11 mouse cellular contexts compared by ENCODE assay signal in genomic region chr11:94189579-94189978, GRCm38 (mm10). TPM values are rescaled to one million over a fixed set of nuclear protein-coding genes. Genes with fewer than 3 reads are reported as not detected.
DNase-seq lines count a peak whose midpoint lies in the region; ATAC-seq and TF ChIP-seq lines count a peak whose summit lies in the region.
"Had no signal": no experiment of that assay in that cellular context is flagged by ENCODE, and none has a peak within 500 bp of the region (broad histone marks: within the 10 kb centered on the region; RNA-seq: fewer than 3 reads in every experiment).

No protein-coding gene starts in this region.

- no peaks in the 10 kb centered on the region for H3K27me3 ChIP-seq in intestine, embryonic 14.5 days (replicated peaks; ENCODE audit: control insufficient read depth, insufficient read depth, low read length)
- no peaks in the 10 kb centered on the region for H3K27me3 ChIP-seq in intestine, postnatal 0 days (replicated peaks; ENCODE audit: control insufficient read depth, insufficient read depth, low read length)
- H3K27me3 ChIP-seq in Patski: no peaks in the 10 kb centered on the region
- H3K27me3 ChIP-seq in hindbrain, postnatal 0 days (ENCODE audit: insufficient read depth, low read length): no peaks in the 10 kb centered on the region
- no peaks in the 10 kb centered on the region for H3K27me3 ChIP-seq in small intestine, adult 2 months (ENCODE audit: control insufficient read depth, insufficient read depth, low read length)
- H3K27me3 ChIP-seq: embryonic facial prominence, embryonic 13.5 days had no signal

- WGBS in intestine, embryonic 14.5 days: 47% methylated on average over 10 of the region's 10 CpGs
- 36% methylated on average over 10 of the region's 10 CpGs for WGBS in intestine, postnatal 0 days
- 48% methylated on average over 10 of the region's 10 CpGs for WGBS in hindbrain, postnatal 0 days
- WGBS in small intestine, adult 2 months: 50% methylated on average over 10 of the region's 10 CpGs

- no peak overlapping the region for H3K4me2 ChIP-seq in intestine, embryonic 14.5 days (ENCODE audit: low read length)
- H3K4me2 ChIP-seq in intestine, postnatal 0 days (replicated peaks; ENCODE audit: low read depth): no peak overlapping the region
- H3K4me2 ChIP-seq in hindbrain, postnatal 0 days (ENCODE audit: low read depth, low read length): no peak overlapping the region
- H3K4me2 ChIP-seq: embryonic facial prominence, embryonic 13.5 days had no signal

- ATAC-seq in intestine, embryonic 14.5 days (replicated peaks; ENCODE audit: low FRiP score, low TSS enrichment, low read depth): peak; percentile 47; the same call in 1 of the 2 replicates
- ATAC-seq in intestine, postnatal 0 days: no peak
- ATAC-seq in Patski: peak; percentile 90
- ATAC-seq in hindbrain, postnatal 0 days: no peak

- DNase-seq in intestine, embryonic 14.5 days (ENCODE audit: low spot score): no peak
- peak; percentile 55 for DNase-seq in Patski (ENCODE audit: low read depth, low spot score)
- no peak for DNase-seq in hindbrain, postnatal 0 days (ENCODE audit: low spot score)
- no peak for DNase-seq in right cerebral cortex, adult 2 months (ENCODE audit: low spot score in 2 of 2)
- DNase-seq in layer of hippocampus, postnatal 36 days: no peak
- DNase-seq: cerebellum, adult 11 months; lung, adult 2 months; thymus, postnatal 25 days had no signal

- CTCF ChIA-PET in Patski (lab: Charles Lee): interaction anchor here (0.7 to 0.9 kb wide), 2 partner anchors 56 to 359 kb away, joined by 3 read pairs; partner anchors contain the start of gene Rsad1

- H3K9me3 ChIP-seq in intestine, embryonic 14.5 days (ENCODE audit: control insufficient read depth, low read length): no peaks in the 10 kb centered on the region
- no peaks in the 10 kb centered on the region for H3K9me3 ChIP-seq in intestine, postnatal 0 days (ENCODE audit: control insufficient read depth)
- no peaks in the 10 kb centered on the region for H3K9me3 ChIP-seq in hindbrain, postnatal 0 days (ENCODE audit: low read length)
- H3K9me3 ChIP-seq: embryonic facial prominence, embryonic 13.5 days had no signal

- H3K27ac ChIP-seq in intestine, embryonic 14.5 days (ENCODE audit: low read depth): no peak overlapping the region
- H3K27ac ChIP-seq in intestine, postnatal 0 days (ENCODE audit: low read depth, low read length): no peak overlapping the region
- peak overlapping the region; percentile 41; the same call in 1 of the 2 replicates for H3K27ac ChIP-seq in hindbrain, postnatal 0 days
- peak overlapping the region; percentile 36; the same call in 1 of the 2 replicates for H3K27ac ChIP-seq in small intestine, adult 2 months (ENCODE audit: insufficient read depth, low read depth, low read length)
- H3K27ac ChIP-seq: embryonic facial prominence, embryonic 13.5 days had no signal

- no peak overlapping the region for H3K4me3 ChIP-seq in intestine, embryonic 14.5 days (ENCODE audit: low read depth, low read length)
- no peak overlapping the region for H3K4me3 ChIP-seq in intestine, postnatal 0 days (ENCODE audit: low read depth, low read length)
- no peak overlapping the region for H3K4me3 ChIP-seq in hindbrain, postnatal 0 days (ENCODE audit: low read length)
- H3K4me3 ChIP-seq in small intestine, adult 2 months (ENCODE audit: low read depth, low read length): no peak overlapping the region
- H3K4me3 ChIP-seq: embryonic facial prominence, embryonic 13.5 days had no signal

- H3K36me3 ChIP-seq in intestine, embryonic 14.5 days (ENCODE audit: control insufficient read depth, insufficient read depth, low read length): no peaks in the 10 kb centered on the region
- no peaks in the 10 kb centered on the region for H3K36me3 ChIP-seq in intestine, postnatal 0 days (ENCODE audit: control insufficient read depth, insufficient read depth)
- no peaks in the 10 kb centered on the region for H3K36me3 ChIP-seq in hindbrain, postnatal 0 days (ENCODE audit: insufficient read depth, low read length)
- H3K36me3 ChIP-seq in small intestine, adult 2 months (ENCODE audit: control insufficient read depth, insufficient read depth, low read length): no peaks in the 10 kb centered on the region
- H3K36me3 ChIP-seq: embryonic facial prominence, embryonic 13.5 days had no signal

- TF ChIP-seq POLR2A in small intestine, adult 2 months (IDR thresholded peaks at IDR 0.05; ENCODE audit: low read depth, low read length): no peak

- H3K4me1 ChIP-seq in intestine, embryonic 14.5 days (replicated peaks; ENCODE audit: control insufficient read depth, insufficient read depth, low read length): 0 out of 2 replicates have a peak, but pooled peaks cover 4% of the 10 kb centered on the region
- no peaks in the 10 kb centered on the region for H3K4me1 ChIP-seq in intestine, postnatal 0 days (replicated peaks; ENCODE audit: control insufficient read depth, insufficient read depth, low read length)
- no peaks in the 10 kb centered on the region for H3K4me1 ChIP-seq in hindbrain, postnatal 0 days (ENCODE audit: insufficient read depth, low read length)
- H3K4me1 ChIP-seq in small intestine, adult 2 months (ENCODE audit: control insufficient read depth, insufficient read depth, insufficient read length, low read length): peaks cover 22% of the 10 kb centered on the region

- POLR2A ChIA-PET in Patski (lab: Charles Lee): no interaction called here

- TF ChIP-seq CTCF in intestine, postnatal 0 days (IDR thresholded peaks at IDR 0.05; ENCODE audit: low read depth): no peak
- TF ChIP-seq CTCF in Patski (IDR thresholded peaks at IDR 0.05): no peak
- no peak for TF ChIP-seq CTCF in hindbrain, postnatal 0 days (IDR thresholded peaks at IDR 0.05; ENCODE audit: low read depth)
- TF ChIP-seq CTCF in small intestine, adult 2 months (IDR thresholded peaks at IDR 0.05; ENCODE audit: extremely low read depth, insufficient read length, insufficient replicate concordance, low read depth, low read length): no peak

- in situ Hi-C loops in Patski (cut with MboI; ENCODE audit: low pct_unique_long_range_greater_than_20kb): no loop called here

- no peak overlapping the region for H3K9ac ChIP-seq in intestine, embryonic 14.5 days (ENCODE audit: low read length)
- H3K9ac ChIP-seq in intestine, postnatal 0 days (ENCODE audit: low read depth, low read length): no peak overlapping the region
- no peak overlapping the region for H3K9ac ChIP-seq in hindbrain, postnatal 0 days (replicated peaks; ENCODE audit: low read length)
- H3K9ac ChIP-seq: embryonic facial prominence, embryonic 13.5 days had no signal

RNA-seq across cellular contexts. Expression of gene Tob1, which starts 21.7 kb away (rescaled TPM):
- 16.7 and 24.1 TPM in 2 replicates for polyA plus RNA-seq in intestine, embryonic 14.5 days (2014; fragmentation: Nextera tagmentation; extraction: Ambion mirVana)
- polyA plus RNA-seq in intestine, postnatal 0 days (2015; fragmentation: Nextera tagmentation; extraction: Ambion mirVana): 69.4 and 71.8 TPM in 2 replicates
- polyA plus RNA-seq in Patski (2021): 24.9 TPM
- 13.2 and 20.1 TPM in 2 replicates for total RNA-seq in hindbrain, postnatal 0 days (2014; rRNA removed)
- polyA plus RNA-seq in hindbrain, postnatal 0 days (2015; fragmentation: Nextera tagmentation; extraction: Ambion mirVana): 33.9 and 34.8 TPM in 2 replicates
- 80.2 and 180 TPM in 2 replicates for polyA plus RNA-seq in small intestine, adult 2 months (2012; rRNA removed)
- 10 to 100 TPM; 37.5 to 37.7 TPM for total RNA-seq in layer of hippocampus, postnatal 36 days (2021)

RNA-seq across cellular contexts. Expression of gene Wfikkn2, which starts 56.2 kb away (rescaled TPM):
- polyA plus RNA-seq in intestine, embryonic 14.5 days (2014; fragmentation: Nextera tagmentation; extraction: Ambion mirVana): 1.3 and 1.7 TPM in 2 replicates
- 0.50 and 0.66 TPM in 2 replicates for polyA plus RNA-seq in intestine, postnatal 0 days (2015; fragmentation: Nextera tagmentation; extraction: Ambion mirVana)
- 0.08 TPM for polyA plus RNA-seq in Patski (2021)
- 7.0 and 10.1 TPM in 2 replicates for total RNA-seq in hindbrain, postnatal 0 days (2014; rRNA removed)
- polyA plus RNA-seq in hindbrain, postnatal 0 days (2015; fragmentation: Nextera tagmentation; extraction: Ambion mirVana): 10.4 and 10.5 TPM in 2 replicates
- polyA plus RNA-seq in small intestine, adult 2 months (2012; rRNA removed): 0.55 and 0.82 TPM in 2 replicates
- total RNA-seq in layer of hippocampus, postnatal 36 days (2021): under 1 TPM; 0.25 to 0.61 TPM

Comparison
In these comparisons a context has a peak if more than half of its experiments do, and no peak if none do; other contexts are left out.
1. ATAC-seq: peak in intestine, embryonic 14.5 days (single experiment) and Patski (single experiment); none in intestine, postnatal 0 days (single experiment) and hindbrain, postnatal 0 days (single experiment).
2. H3K27ac ChIP-seq: peak in hindbrain, postnatal 0 days (single experiment) and small intestine, adult 2 months (single experiment); none in intestine, embryonic 14.5 days (single experiment) and intestine, postnatal 0 days (single experiment).